Mouse (Mus musculus) limb, embryonic 14.5 days (tissue): ENCODE measurements around the gene Ltc4s. TPM values are rescaled to one million over a fixed set of nuclear protein-coding genes. Genes with fewer than 3 reads are reported as not detected.

ENCODE experiments used
- ATAC-seq: fragments of 200-750 bp; cut with Nextera tagmentation; 2 replicates; pipeline ENCODE4 v1.8.0; 2017; ENCODE audit warnings: low read depth, moderate number of reproducible peaks, moderate TSS enrichment; ENCODE audit not compliant: low FRiP score
- DNase-seq: peaks from one replicate; pipeline ENCODE4 v3.0.0-alpha.2; 2015; ENCODE audit warnings: low spot score
- H3K27ac ChIP-seq: fragments of 300-500 bp; sonication (generic); replicated peaks from 2 replicates; pipeline ENCODE4 v1.5.1; 2014; ENCODE audit warnings: low read depth, mild to moderate bottlenecking, low read length, moderate library complexity, mixed read lengths
- H3K27me3 ChIP-seq: fragments of 300-500 bp; sonication (generic); 2 replicates; pipeline ENCODE4 v1.6.1; 2014; ENCODE audit warnings: low read length, mixed read lengths; ENCODE audit not compliant: control insufficient read depth, insufficient read depth
- H3K36me3 ChIP-seq: fragments of 300-500 bp; sonication (generic); 2 replicates; pipeline ENCODE4 v1.6.1; 2014; ENCODE audit warnings: mild to moderate bottlenecking, low read length, moderate library complexity, mixed read lengths; ENCODE audit not compliant: control insufficient read depth, insufficient read depth
- H3K4me1 ChIP-seq: fragments of 300-500 bp; sonication (generic); 2 replicates; pipeline ENCODE4 v1.6.1; 2014; ENCODE audit warnings: antibody characterized with exemption, low read length, mixed read lengths; ENCODE audit not compliant: control insufficient read depth, insufficient read depth
- H3K4me2 ChIP-seq: fragments of 300-500 bp; sonication (generic); replicated peaks from 2 replicates; pipeline ENCODE4 v1.6.1; 2014; ENCODE audit warnings: low read depth, mild to moderate bottlenecking, low read length, moderate library complexity; ENCODE audit not compliant: severe bottlenecking
- H3K4me3 ChIP-seq: fragments of 300-500 bp; sonication (generic); replicated peaks from 2 replicates; pipeline ENCODE4 v1.5.1; 2014; ENCODE audit warnings: low read length
- H3K9ac ChIP-seq: fragments of 300-500 bp; sonication (generic); 2 replicates; pipeline ENCODE4 v1.6.1; 2014; ENCODE audit warnings: mild to moderate bottlenecking, low read depth, low read length, moderate library complexity; ENCODE audit not compliant: severe bottlenecking
- H3K9me3 ChIP-seq: fragments of 300-500 bp; sonication (generic); 2 replicates; pipeline ENCODE4 v1.6.1; 2016; ENCODE audit warnings: low read length; ENCODE audit not compliant: control insufficient read depth
- POLR2A ChIP-seq: fragments of 200-500 bp; IDR thresholded peaks from 2 replicates; pipeline ENCODE4 v1.8.0; 2012; ENCODE audit warnings: inconsistent platforms, mild to moderate bottlenecking, moderate library complexity, borderline replicate concordance; ENCODE audit not compliant: insufficient read depth, insufficient read length; ENCODE audit errors: extremely low read depth
- WGBS: fragments of 180-500 bp; shearing (Covaris S2); extraction: QIAGEN DNeasy Blood & Tissue Kit; methylation state at CpG from one replicate; pipeline ENCODE4 v1.1.7; 2014; 5-methylcytosine and 5-hydroxymethylcytosine counted together
- polyA plus RNA-seq, 2 experiments: library from polyadenylated mRNA; depleted of rRNA in 1 of 2; stranded (reverse) in 1 of 2; unstranded in 1 of 2; fragments of >200 nt; fragmentation: Nextera tagmentation in 1 of 2; extraction: Ambion mirVana in 1 of 2; gene quantifications; 2 replicates each; pipeline versions ENCODE4 v1.2.1 to v1.2.3; 2012 to 2014

Ltc4s gene
- polyA plus RNA-seq, 2 experiments = 3.9 to 4.0 TPM

GRCm38 (mm10) chr11:50215633-50216032 is 22.8 kb downstream of the Ltc4s start:
- DNase-seq (no peak), ATAC-seq (no peak)
- Histone ChIP-seq H3K9ac (no peak overlapping the region), H3K4me1 (peaks cover 10% of the 10 kb centered on the region), H3K27ac (no peak overlapping the region), H3K4me3 (no peak overlapping the region), H3K9me3 (no peaks in the 10 kb centered on the region), H3K27me3 (no peaks in the 10 kb centered on the region), H3K4me2 (peak overlapping the region; percentile 13), H3K36me3 (no peaks in the 10 kb centered on the region)
- WGBS = 14% methylated on average over 9 of the region's 9 CpGs
- TF ChIP-seq POLR2A = no peak

- Histone ChIP-seq H3K9ac (no peak overlapping the region), H3K27ac (no peak overlapping the region), H3K27me3 (no peaks in the 10 kb centered on the region), H3K9me3 (no peaks in the 10 kb centered on the region), H3K36me3 (no peaks in the 10 kb centered on the region), H3K4me1 (peaks cover 10% of the 10 kb centered on the region), H3K4me2 (no peak overlapping the region), H3K4me3 (no peak overlapping the region)
- TF ChIP-seq POLR2A = no peak
- ATAC-seq (no peak), DNase-seq (no peak)
- 90% methylated on average over 6 of the region's 6 CpGs for WGBS
Observed at GRCm38 (mm10) chr11:50214631-50215030, 23.8 kb downstream of the Ltc4s start.

DNA sequence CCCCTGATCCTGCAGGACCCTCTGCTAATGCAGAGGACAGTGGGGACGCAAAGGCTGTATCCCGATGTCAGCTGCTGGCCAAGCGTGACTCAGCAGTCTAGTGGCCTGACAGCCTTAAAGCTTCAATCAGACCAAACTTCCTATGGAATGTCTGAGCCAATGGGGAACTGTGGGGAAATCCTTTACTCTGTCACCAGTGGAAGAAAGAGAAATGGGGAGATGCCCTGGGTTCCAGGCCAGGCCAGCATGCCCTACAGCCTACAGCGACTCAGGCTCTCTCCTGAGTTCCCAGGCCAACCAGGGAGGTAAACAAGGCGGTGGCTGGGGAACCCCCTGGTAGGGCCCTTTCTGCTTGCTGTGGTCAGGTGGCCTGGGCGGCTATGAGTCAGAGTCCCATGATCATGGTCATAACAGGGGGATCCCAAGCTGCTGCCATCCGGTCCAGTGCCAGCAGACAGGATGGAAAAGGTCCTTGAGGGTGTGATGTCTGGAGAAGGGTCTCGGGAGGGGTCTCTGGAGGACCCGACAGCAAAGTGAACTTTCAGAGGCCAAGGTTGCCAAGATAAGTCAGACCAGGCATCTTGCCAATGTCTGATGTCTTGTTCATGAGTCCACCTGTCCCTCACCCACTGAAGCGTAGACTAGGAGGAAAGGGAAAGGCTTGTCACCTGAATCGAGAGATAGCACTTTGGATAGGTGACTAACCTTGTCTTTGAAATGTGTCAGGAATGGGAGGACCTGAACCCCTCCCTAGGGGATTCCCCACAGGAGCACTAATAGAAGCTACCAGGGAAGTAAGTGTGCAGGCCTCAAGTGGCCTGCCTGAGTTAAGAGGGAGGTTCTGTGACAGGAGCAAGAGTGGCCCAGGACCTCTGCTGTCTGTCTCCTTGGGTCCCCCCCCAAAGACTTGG is 25.3 kb downstream of the Ltc4s start:
- DNase-seq (no peak), ATAC-seq (no peak)
- Histone ChIP-seq H3K4me3 (no peak overlapping the region), H3K36me3 (peaks cover under 1% of the 10 kb centered on the region; the same call in 1 of the 2 replicates), H3K4me2 (no peak overlapping the region), H3K4me1 (peaks cover 18% of the 10 kb centered on the region), H3K27me3 (no peaks in the 10 kb centered on the region), H3K9ac (no peak overlapping the region), H3K27ac (no peak overlapping the region), H3K9me3 (no peaks in the 10 kb centered on the region)
- WGBS = 59% methylated on average over 11 of the region's 11 CpGs
- TF ChIP-seq POLR2A = no peak

DNA sequence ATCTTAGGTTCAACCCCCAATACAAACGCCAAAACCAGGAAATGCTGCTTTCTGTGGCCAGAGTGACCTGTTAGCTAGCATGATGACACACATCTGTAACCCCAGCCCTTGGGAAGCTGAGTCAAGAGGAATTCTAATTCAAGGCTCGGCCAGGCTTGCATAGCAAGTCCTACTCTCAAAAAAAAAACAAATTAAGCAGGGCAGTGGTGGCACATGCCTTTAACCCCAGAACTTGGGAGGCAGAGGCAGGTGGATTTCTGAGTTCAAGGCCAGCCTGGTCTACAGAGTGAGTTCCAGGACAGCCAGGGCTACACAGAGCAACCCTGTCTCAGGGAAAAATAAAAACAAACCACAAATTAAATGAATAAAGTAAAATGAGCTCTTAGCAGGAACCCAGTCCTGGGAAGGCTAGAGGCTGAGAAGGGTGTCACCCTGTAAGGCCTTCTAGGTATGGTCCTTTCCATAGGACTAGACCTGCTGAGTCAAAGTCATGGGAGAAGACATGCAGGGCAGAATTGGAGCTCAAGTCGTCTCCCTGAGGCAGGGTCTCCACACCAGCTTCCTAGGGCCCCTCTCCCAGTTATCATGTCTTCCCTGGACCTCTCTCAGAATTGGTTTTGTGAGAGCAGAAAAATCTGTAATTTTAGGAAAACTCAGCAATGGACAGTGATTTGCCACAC is 26.2 kb downstream of the Ltc4s start:
- TF ChIP-seq POLR2A = no peak
- no peak overlapping the region for H3K9ac ChIP-seq
- ATAC-seq (no peak), DNase-seq (no peak)
- no peaks in the 10 kb centered on the region for H3K9me3 ChIP-seq
- H3K4me1 ChIP-seq = peaks cover 18% of the 10 kb centered on the region
- WGBS = 69% methylated on average over 3 of the region's 3 CpGs
- H3K27ac ChIP-seq = no peak overlapping the region
- no peak overlapping the region for H3K4me2 ChIP-seq
- no peaks in the 10 kb centered on the region for H3K27me3 ChIP-seq
- no peak overlapping the region for H3K4me3 ChIP-seq
- peaks cover 9% of the 10 kb centered on the region for H3K36me3 ChIP-seq

DNA sequence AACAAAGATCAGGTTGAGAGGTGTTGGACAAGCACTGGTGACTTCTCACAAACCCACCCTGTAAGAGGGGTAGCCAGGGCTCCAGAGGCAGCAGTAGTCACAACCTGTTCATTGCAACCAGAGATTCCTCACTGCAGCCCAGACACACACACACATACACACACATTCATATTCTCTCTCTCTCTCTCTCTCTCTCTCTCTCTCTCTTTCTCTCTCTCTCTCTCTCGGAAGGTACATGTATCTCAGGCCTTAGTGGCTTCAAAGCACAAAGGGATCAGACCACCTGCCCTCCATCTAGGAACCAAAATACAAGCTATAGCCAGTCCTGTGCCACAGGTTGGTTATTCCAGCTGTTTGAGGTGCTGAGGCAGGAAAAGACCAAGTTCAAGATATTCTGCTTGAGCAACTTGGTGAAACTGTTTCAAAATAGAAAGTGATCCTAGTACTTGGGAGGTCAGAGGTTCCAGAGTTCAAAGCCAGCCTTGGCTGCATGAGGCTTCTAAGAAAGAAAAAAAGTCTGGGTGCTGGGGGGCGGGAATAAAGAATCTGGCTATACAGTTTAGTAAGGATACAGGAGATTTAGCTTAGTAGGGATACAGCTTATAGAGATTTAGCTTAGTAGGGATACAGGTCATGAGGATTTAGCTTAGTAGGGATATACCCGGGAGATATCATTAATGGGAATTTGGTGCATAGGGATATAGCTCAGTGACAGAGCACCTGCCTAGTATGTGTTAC is 26.9 kb downstream of the Ltc4s start:
- DNase-seq (no peak), ATAC-seq (no peak)
- H3K27me3 ChIP-seq = no peaks in the 10 kb centered on the region
- H3K36me3 ChIP-seq = peaks cover 17% of the 10 kb centered on the region
- peak overlapping the region; percentile 65 for H3K4me2 ChIP-seq
- H3K9ac ChIP-seq = peak overlapping the region; percentile 94; the same call in 1 of the 2 replicates
- TF ChIP-seq POLR2A = no peak
- WGBS = 89% methylated on average over 3 of the region's 3 CpGs
- peak overlapping the region; percentile 95 for H3K4me3 ChIP-seq
- no peaks in the 10 kb centered on the region for H3K9me3 ChIP-seq
- H3K4me1 ChIP-seq = peaks cover 18% of the 10 kb centered on the region
- peak overlapping the region; percentile 96; the same call in 1 of the 2 replicates for H3K27ac ChIP-seq
